Mouse (Mus musculus): ENCODE data around the gene Ccdc13. TPM values are rescaled to one million over a fixed set of nuclear protein-coding genes. Genes with fewer than 3 reads are reported as not detected.
A peak's percentile ranks its signal among the peaks of the same experiment; 100 is the strongest.

Gene Ccdc13
- polyA plus RNA-seq, 1 experiment from 2014 or later: 1.5 TPM

- H3K4me3 ChIP-seq: no peak overlapping the region
- no peak overlapping the region for H3K4me2 ChIP-seq (replicated peaks)
- no peak overlapping the region for H3K27ac ChIP-seq
- H3K27me3 ChIP-seq: no peaks in the 10 kb centered on the region
- H3K36me3 ChIP-seq: no peaks in the 10 kb centered on the region
- WGBS: 77% methylated on average over 5 of the region's 5 CpGs
- H3K4me1 ChIP-seq: no peaks in the 10 kb centered on the region
- no peak for ATAC-seq (ENCODE audit: insufficient number of reproducible peaks, insufficient read depth, low FRiP score, low TSS enrichment)
- no peak overlapping the region for H3K9ac ChIP-seq
- no peaks in the 10 kb centered on the region for H3K9me3 ChIP-seq
Measured at GRCm38 (mm10) chr9:121820765-121821164, 18.5 kb downstream of the Ccdc13 start.

GRCm38 (mm10) chr9:121819771-121820471 lies 19.3 kb downstream of the Ccdc13 start:
- WGBS: 45% methylated on average over 7 of the region's 7 CpGs
- Histone ChIP-seq H3K9me3 (no peaks in the 10 kb centered on the region), H3K4me1 (no peaks in the 10 kb centered on the region), H3K9ac (no peak overlapping the region), H3K4me3 (no peak overlapping the region), H3K4me2 (replicated peaks) (no peak overlapping the region), H3K27ac (0 out of 2 replicates have a peak overlapping the region, but pooled peaks have one; percentile 30), H3K27me3 (no peaks in the 10 kb centered on the region), H3K36me3 (no peaks in the 10 kb centered on the region)
- no peak for ATAC-seq (ENCODE audit: insufficient number of reproducible peaks, insufficient read depth, low FRiP score, low TSS enrichment)

GRCm38 (mm10) chr9:121819073-121819770 lies 20.0 kb downstream of the Ccdc13 start:
- H3K27ac ChIP-seq: 0 out of 2 replicates have a peak overlapping the region, but pooled peaks have one; percentile 2
- no peak overlapping the region for H3K4me3 ChIP-seq
- H3K9ac ChIP-seq: no peak overlapping the region
- no peaks in the 10 kb centered on the region for H3K27me3 ChIP-seq
- no peaks in the 10 kb centered on the region for H3K36me3 ChIP-seq
- H3K4me2 ChIP-seq (replicated peaks): no peak overlapping the region
- 61% methylated on average over 9 of the region's 9 CpGs for WGBS
- H3K9me3 ChIP-seq: no peaks in the 10 kb centered on the region
- H3K4me1 ChIP-seq: no peaks in the 10 kb centered on the region
- no peak for ATAC-seq (ENCODE audit: insufficient number of reproducible peaks, insufficient read depth, low FRiP score, low TSS enrichment)

GRCm38 (mm10) chr9:121815183-121815582 lies 24.1 kb downstream of the Ccdc13 start:
- Histone ChIP-seq H3K4me2 (replicated peaks) (no peak overlapping the region), H3K4me3 (no peak overlapping the region), H3K27me3 (no peaks in the 10 kb centered on the region), H3K27ac (no peak overlapping the region), H3K9me3 (no peaks in the 10 kb centered on the region), H3K9ac (no peak overlapping the region), H3K36me3 (no peaks in the 10 kb centered on the region), H3K4me1 (peaks cover 3% of the 10 kb centered on the region; the same call in 1 of the 2 replicates)
- no peak for ATAC-seq (ENCODE audit: insufficient number of reproducible peaks, insufficient read depth, low FRiP score, low TSS enrichment)
- WGBS: 69% methylated on average over 6 of the region's 6 CpGs

GRCm38 (mm10) chr9:121810081-121810821 lies 29.0 kb downstream of the Ccdc13 start:
- Histone ChIP-seq H3K4me2 (replicated peaks) (no peak overlapping the region), H3K9me3 (no peaks in the 10 kb centered on the region), H3K4me1 (peaks cover 28% of the 10 kb centered on the region), H3K27ac (0 out of 2 replicates have a peak overlapping the region, but pooled peaks have one; percentile 20), H3K9ac (no peak overlapping the region), H3K36me3 (no peaks in the 10 kb centered on the region), H3K27me3 (no peaks in the 10 kb centered on the region), H3K4me3 (no peak overlapping the region)
- WGBS: 19% methylated on average over 15 of the region's 15 CpGs
- ATAC-seq (ENCODE audit: insufficient number of reproducible peaks, insufficient read depth, low FRiP score, low TSS enrichment): no peak

- WGBS: 31% methylated on average over 3 of the region's 3 CpGs
- Histone ChIP-seq H3K36me3 (no peaks in the 10 kb centered on the region), H3K9me3 (no peaks in the 10 kb centered on the region), H3K9ac (no peak overlapping the region), H3K4me3 (no peak overlapping the region), H3K4me2 (replicated peaks) (no peak overlapping the region), H3K27ac (no peak overlapping the region), H3K4me1 (peaks cover 28% of the 10 kb centered on the region), H3K27me3 (no peaks in the 10 kb centered on the region)
- no peak for ATAC-seq (ENCODE audit: insufficient number of reproducible peaks, insufficient read depth, low FRiP score, low TSS enrichment)
Measured at GRCm38 (mm10) chr9:121808511-121808910, 30.8 kb downstream of the Ccdc13 start.

- H3K4me2 ChIP-seq (replicated peaks): no peak overlapping the region
- no peaks in the 10 kb centered on the region for H3K36me3 ChIP-seq
- H3K4me3 ChIP-seq: no peak overlapping the region
- no peaks in the 10 kb centered on the region for H3K27me3 ChIP-seq
- H3K27ac ChIP-seq: no peak overlapping the region
- no peaks in the 10 kb centered on the region for H3K9me3 ChIP-seq
- H3K9ac ChIP-seq: no peak overlapping the region
- H3K4me1 ChIP-seq: peaks cover 28% of the 10 kb centered on the region
- no peak for ATAC-seq (ENCODE audit: insufficient number of reproducible peaks, insufficient read depth, low FRiP score, low TSS enrichment)
- WGBS: 58% methylated on average over 7 of the region's 7 CpGs
Measured at GRCm38 (mm10) chr9:121807947-121808346, 31.3 kb downstream of the Ccdc13 start.

- Histone ChIP-seq H3K9me3 (no peaks in the 10 kb centered on the region), H3K4me3 (no peak overlapping the region), H3K9ac (no peak overlapping the region), H3K4me1 (peaks cover 28% of the 10 kb centered on the region), H3K27ac (no peak overlapping the region), H3K4me2 (replicated peaks) (no peak overlapping the region), H3K36me3 (no peaks in the 10 kb centered on the region), H3K27me3 (no peaks in the 10 kb centered on the region)
- ATAC-seq (ENCODE audit: insufficient number of reproducible peaks, insufficient read depth, low FRiP score, low TSS enrichment): no peak
- WGBS: 32% methylated on average over 1 of the region's 1 CpGs
Measured at GRCm38 (mm10) chr9:121807546-121807945, 31.7 kb downstream of the Ccdc13 start.

- Histone ChIP-seq H3K9ac (no peak overlapping the region), H3K27ac (no peak overlapping the region)
- 58% methylated on average over 7 of the region's 7 CpGs for WGBS
Measured at GRCm38 (mm10) chr9:121802747-121803146, 36.5 kb downstream of the Ccdc13 start.

GRCm38 (mm10) chr9:121798887-121799520 lies 40.3 kb downstream of the Ccdc13 start:
- H3K9me3 ChIP-seq: no peaks in the 10 kb centered on the region
- H3K27ac ChIP-seq: no peak overlapping the region
- no peaks in the 10 kb centered on the region for H3K36me3 ChIP-seq
- no peak overlapping the region for H3K9ac ChIP-seq
- peaks cover 4% of the 10 kb centered on the region; the same call in 1 of the 2 replicates for H3K4me1 ChIP-seq
- H3K4me2 ChIP-seq (replicated peaks): no peak overlapping the region
- no peak for ATAC-seq (ENCODE audit: insufficient number of reproducible peaks, insufficient read depth, low FRiP score, low TSS enrichment)
- H3K4me3 ChIP-seq: no peak overlapping the region
- WGBS: 30% methylated on average over 6 of the region's 6 CpGs
- no peaks in the 10 kb centered on the region for H3K27me3 ChIP-seq

More at GRCm38 (mm10) chr9:121802747-121803146, 36.5 kb downstream of the Ccdc13 start:
- Histone ChIP-seq H3K4me1 (peaks cover 12% of the 10 kb centered on the region), H3K9me3 (no peaks in the 10 kb centered on the region), H3K4me2 (replicated peaks) (no peak overlapping the region), H3K27me3 (no peaks in the 10 kb centered on the region), H3K4me3 (no peak overlapping the region), H3K36me3 (no peaks in the 10 kb centered on the region)
- ATAC-seq (ENCODE audit: insufficient number of reproducible peaks, insufficient read depth, low FRiP score, low TSS enrichment): no peak

- H3K9ac ChIP-seq: no peak overlapping the region
- H3K4me3 ChIP-seq: no peak overlapping the region
- 15% methylated on average over 12 of the region's 12 CpGs for WGBS
- H3K27me3 ChIP-seq: no peaks in the 10 kb centered on the region
- no peak overlapping the region for H3K4me2 ChIP-seq (replicated peaks)
- ATAC-seq (ENCODE audit: insufficient number of reproducible peaks, insufficient read depth, low FRiP score, low TSS enrichment): no peak
- peaks cover 4% of the 10 kb centered on the region; the same call in 1 of the 2 replicates for H3K4me1 ChIP-seq
- H3K36me3 ChIP-seq: no peaks in the 10 kb centered on the region
- H3K9me3 ChIP-seq: no peaks in the 10 kb centered on the region
- no peak overlapping the region for H3K27ac ChIP-seq
Measured at GRCm38 (mm10) chr9:121797722-121798121, 41.5 kb downstream of the Ccdc13 start.
